Mouse (Mus musculus) lung, postnatal 0 days (tissue): ENCODE results near the gene Mcm2.

ENCODE experiments used
- CTCF ChIP-seq: IDR thresholded peaks from 2 replicates; pipeline ENCODE4 v1.5.1; 2016; ENCODE audit warnings: antibody characterized with exemption, mild to moderate bottlenecking
- EP300 ChIP-seq: IDR thresholded peaks from 2 replicates; pipeline ENCODE4 v1.6.1; 2016; ENCODE audit warnings: antibody characterized with exemption, mild to moderate bottlenecking, control low read depth

GRCm38 (mm10) chr6:88926870-88927269 is 28.3 kb upstream of the Mcm2 start:
- 0 out of 2 replicates have a peak, but pooled peaks have one; percentile 32 for TF ChIP-seq EP300
- no peak for TF ChIP-seq CTCF
